24 mouse cellular contexts compared by ENCODE assay signal in genomic region chr9:74970591-74970990, GRCm38 (mm10). TPM values are rescaled to one million over a fixed set of nuclear protein-coding genes. Genes with fewer than 3 reads are reported as not detected.
DNase-seq lines count a peak whose midpoint lies in the region; ATAC-seq and TF ChIP-seq lines count a peak whose summit lies in the region.
"Had no signal": no experiment of that assay in that cellular context is flagged by ENCODE, and none has a peak within 500 bp of the region (broad histone marks: within the 10 kb centered on the region; RNA-seq: fewer than 3 reads in every experiment).

No protein-coding gene starts in this region.

- intact Hi-C loops in heart, adult 2 months (cut with DNase I), result no loop called here
- intact Hi-C loops in heart, postnatal 36 days (cut with DNase I), result loop anchor here (2.0 kb wide), 1 partner anchor 66 kb away; the partner anchor contains the start of gene Arpp19

- H3K9me3 ChIP-seq in lung, postnatal 0 days (ENCODE audit: low read length), result no peaks in the 10 kb centered on the region
- H3K9me3 ChIP-seq: forebrain, embryonic 10.5 days; forebrain, embryonic 13.5 days; G1E; heart, embryonic 10.5 days; heart, embryonic 13.5 days; hindbrain, embryonic 12.5 days; hindbrain, embryonic 15.5 days had no signal

- H3K27ac ChIP-seq in heart, adult 2 months, result peak overlapping the region; percentile 13
- no peak overlapping the region for H3K27ac ChIP-seq in lung, postnatal 0 days (ENCODE audit: low read length)
- H3K27ac ChIP-seq: forebrain, embryonic 10.5 days; forebrain, embryonic 13.5 days; heart, embryonic 10.5 days; heart, embryonic 13.5 days; hindbrain, embryonic 12.5 days; hindbrain, embryonic 15.5 days had no signal

- H3K79me2 ChIP-seq in heart, adult 2 months (replicated peaks; ENCODE audit: control insufficient read depth, insufficient read depth, low read length), result no peaks in the 10 kb centered on the region

- no peak overlapping the region for H3K4me3 ChIP-seq in heart, adult 2 months
- no peak overlapping the region for H3K4me3 ChIP-seq in lung, postnatal 0 days (ENCODE audit: low read depth, low read length)
- H3K4me3 ChIP-seq: forebrain, embryonic 10.5 days; forebrain, embryonic 13.5 days; heart, embryonic 10.5 days; heart, embryonic 13.5 days; hindbrain, embryonic 12.5 days; hindbrain, embryonic 15.5 days had no signal

- no peak for ATAC-seq in lung, postnatal 0 days
- ATAC-seq: forebrain, embryonic 13.5 days; forebrain, embryonic 16.5 days; Patski had no signal

- H3K36me3 ChIP-seq in heart, adult 2 months (ENCODE audit: control insufficient read depth, insufficient read depth, low read length), result peaks cover 15% of the 10 kb centered on the region
- H3K36me3 ChIP-seq in lung, postnatal 0 days (ENCODE audit: insufficient read depth, low read length), result no peaks in the 10 kb centered on the region
- H3K36me3 ChIP-seq: forebrain, embryonic 10.5 days; G1E; heart, embryonic 10.5 days; heart, embryonic 13.5 days; hindbrain, embryonic 12.5 days; hindbrain, embryonic 15.5 days had no signal

- WGBS in heart, adult 2 months, result 37% methylated on average over 1 of the region's 1 CpGs
- WGBS in lung, postnatal 0 days, result 45% methylated on average over 1 of the region's 1 CpGs

- no peak for DNase-seq in heart, adult 2 months
- DNase-seq in heart, postnatal 36 days, result no peak
- DNase-seq in lung, postnatal 0 days (ENCODE audit: low spot score), result peak; percentile 22
- no peak for DNase-seq in lung, adult 18-20 months
- peak; percentile 65 for DNase-seq in ovary, adult 18-20 months (ENCODE audit: low spot score)
- no peak for DNase-seq in ovary, postnatal 10 days (ENCODE audit: low spot score)
- DNase-seq in right cerebral cortex, adult 2 months (ENCODE audit: low spot score in 2 of 2), result no peak
- DNase-seq: B cell, adult 2 months; cerebellum, adult 11-12 months; cerebellum, adult 8-10 months; cerebellum, postnatal 10 days; gastrocnemius, postnatal 14 days; heart, adult 18-20 months; heart, postnatal 14 days had no signal

- no peak for TF ChIP-seq CTCF in heart, adult 2 months (IDR thresholded peaks at IDR 0.05)
- TF ChIP-seq CTCF in lung, postnatal 0 days (IDR thresholded peaks at IDR 0.05), result no peak

- H3K27me3 ChIP-seq in heart, adult 2 months (ENCODE audit: control insufficient read depth, insufficient read depth, low read length), result no peaks in the 10 kb centered on the region
- no peaks in the 10 kb centered on the region for H3K27me3 ChIP-seq in lung, postnatal 0 days (replicated peaks; ENCODE audit: insufficient read depth, low read length)
- H3K27me3 ChIP-seq: CH12.LX; forebrain, embryonic 13.5 days; heart, embryonic 13.5 days; hindbrain, embryonic 12.5 days; hindbrain, embryonic 15.5 days; Patski had no signal

- no peak overlapping the region for H3K9ac ChIP-seq in heart, adult 2 months (ENCODE audit: low read depth, low read length)
- H3K9ac ChIP-seq in lung, postnatal 0 days (replicated peaks; ENCODE audit: low read depth), result no peak overlapping the region
- H3K9ac ChIP-seq: forebrain, embryonic 13.5 days; heart, embryonic 13.5 days; hindbrain, embryonic 12.5 days; hindbrain, embryonic 15.5 days had no signal

- no peak for TF ChIP-seq POLR2A in heart, adult 2 months (IDR thresholded peaks at IDR 0.05; ENCODE audit: insufficient read depth, low read depth, low read length)

- no peak for TF ChIP-seq EP300 in heart, adult 2 months (IDR thresholded peaks at IDR 0.05; ENCODE audit: insufficient read depth, low read depth, low read length)
- TF ChIP-seq EP300 in lung, postnatal 0 days (IDR thresholded peaks at IDR 0.05), result peak; percentile 58

- no peak overlapping the region for H3K4me2 ChIP-seq in lung, postnatal 0 days (replicated peaks; ENCODE audit: low read depth, low read length)
- H3K4me2 ChIP-seq: forebrain, embryonic 13.5 days; heart, embryonic 13.5 days; hindbrain, embryonic 12.5 days; hindbrain, embryonic 15.5 days had no signal

- H3K4me1 ChIP-seq in heart, adult 2 months (ENCODE audit: control insufficient read depth, insufficient read depth, low read length), result peaks cover 11% of the 10 kb centered on the region
- peaks cover 10% of the 10 kb centered on the region; the same call in 1 of the 2 replicates for H3K4me1 ChIP-seq in lung, postnatal 0 days (ENCODE audit: insufficient read depth, low read depth, low read length)

RNA-seq across cellular contexts. Expression of gene Fam214a, which starts 17.9 kb away (rescaled TPM):
- 10 to 100 TPM; 20.6 to 30.2 TPM for total RNA-seq in heart, adult 2 months (2021)
- 10.7 and 16.5 TPM in 2 replicates for polyA plus RNA-seq in heart, adult 2 months (2012; rRNA removed)
- total RNA-seq in heart, postnatal 36 days (2021), result 10 to 100 TPM; 37.3 to 39.8 TPM
- polyA plus RNA-seq in lung, postnatal 0 days (2015; fragmentation: Nextera tagmentation; extraction: Ambion mirVana), result 10.5 and 12.8 TPM in 2 replicates

Comparison
In these comparisons a context has a peak if more than half of its experiments do, and no peak if none do; other contexts are left out.
1. DNase-seq: peak in lung, postnatal 0 days (single experiment) and ovary, adult 18-20 months (single experiment); none in heart, adult 2 months (0 of 2), heart, postnatal 36 days (0 of 2), lung, adult 18-20 months (0 of 2), ovary, postnatal 10 days (single experiment) and right cerebral cortex, adult 2 months (0 of 2).